Mouse (Mus musculus): Measurements from ENCODE around the gene Cxcl15. TPM values are rescaled to one million over a fixed set of nuclear protein-coding genes. Genes with fewer than 3 reads are reported as not detected.

Cxcl15 gene
- total RNA-seq (2021), result not detected
- long read RNA-seq, experiment 1, result 0 reads
- long read RNA-seq, experiment 2, result 0 reads

DNA sequence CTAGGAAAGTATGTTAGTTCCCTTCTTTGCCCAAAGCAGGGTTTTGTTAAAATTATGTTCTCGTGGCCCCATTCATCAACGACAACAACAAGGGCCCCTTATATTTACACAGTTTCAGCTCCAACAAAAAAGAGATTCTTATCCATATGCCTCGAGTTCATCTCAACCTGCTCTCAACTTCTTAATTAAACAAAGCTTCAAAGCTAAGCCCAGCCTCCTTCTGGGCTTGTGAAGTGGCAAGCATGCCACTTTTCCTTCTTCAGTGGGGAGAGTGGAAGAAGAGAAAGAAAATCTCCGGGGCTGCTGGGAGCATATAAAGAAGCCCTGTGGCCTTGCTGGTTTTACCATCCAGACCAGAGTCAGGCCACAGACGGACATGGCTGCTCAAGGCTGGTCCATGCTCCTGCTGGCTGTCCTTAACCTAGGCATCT, at the start of gene Cxcl15:
Gene Cxcl15 (plus strand): TSS at position 340 of the 431 bp plus-strand sequence.
- no peak for DNase-seq (ENCODE audit: low spot score in 2 of 2)

DNA sequence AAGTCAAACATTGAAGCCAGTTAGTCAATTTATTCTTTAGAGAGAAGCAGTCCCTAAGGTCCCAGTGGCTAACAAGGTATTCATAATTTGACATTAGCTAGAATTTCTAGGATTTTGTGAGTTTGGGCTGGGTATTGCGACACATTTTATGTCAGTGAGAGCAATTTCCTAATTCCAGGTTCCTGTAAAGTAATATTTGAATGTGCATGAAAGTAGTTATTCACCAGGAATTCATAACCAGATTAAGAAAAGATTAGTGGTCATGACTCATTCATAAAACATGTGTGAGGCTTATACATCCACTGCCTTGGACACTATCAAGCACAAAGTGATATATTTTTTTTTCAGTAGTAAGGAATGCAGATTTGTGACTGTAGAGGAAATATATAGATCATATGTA, 40.4 kb upstream of the Cxcl15 start:
- no peak for DNase-seq (ENCODE audit: low spot score in 2 of 2)

DNA sequence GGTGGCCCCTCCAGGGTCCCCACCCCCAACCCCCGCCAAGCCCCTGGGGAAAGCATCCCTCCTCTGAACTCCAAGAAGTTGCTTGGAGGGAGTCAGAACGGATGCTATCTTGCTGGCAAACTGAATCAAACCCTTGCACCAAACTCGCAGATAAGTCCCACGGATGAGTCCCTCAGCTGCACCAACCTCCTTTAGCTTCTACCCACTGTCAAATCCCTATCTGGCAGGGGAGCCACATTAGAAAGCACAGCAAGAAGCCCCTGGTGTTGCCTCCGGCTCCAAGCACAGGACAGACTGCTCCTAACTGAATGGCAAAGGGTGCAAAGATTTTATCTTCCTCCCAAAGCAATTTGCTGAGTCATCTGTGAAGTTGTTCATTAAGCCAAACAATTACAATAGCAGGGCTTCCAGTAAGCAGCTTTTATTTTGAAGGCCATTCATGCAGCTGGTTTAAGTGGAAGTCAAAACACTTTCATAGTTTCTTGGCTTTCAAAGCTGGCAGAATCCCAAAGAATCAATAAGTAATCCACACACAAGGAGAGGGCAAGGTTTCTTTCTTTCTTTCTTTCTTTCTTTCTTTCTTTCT, 36.2 kb upstream of the Cxcl15 start:
- no peak for DNase-seq (ENCODE audit: low spot score in 2 of 2)

DNA sequence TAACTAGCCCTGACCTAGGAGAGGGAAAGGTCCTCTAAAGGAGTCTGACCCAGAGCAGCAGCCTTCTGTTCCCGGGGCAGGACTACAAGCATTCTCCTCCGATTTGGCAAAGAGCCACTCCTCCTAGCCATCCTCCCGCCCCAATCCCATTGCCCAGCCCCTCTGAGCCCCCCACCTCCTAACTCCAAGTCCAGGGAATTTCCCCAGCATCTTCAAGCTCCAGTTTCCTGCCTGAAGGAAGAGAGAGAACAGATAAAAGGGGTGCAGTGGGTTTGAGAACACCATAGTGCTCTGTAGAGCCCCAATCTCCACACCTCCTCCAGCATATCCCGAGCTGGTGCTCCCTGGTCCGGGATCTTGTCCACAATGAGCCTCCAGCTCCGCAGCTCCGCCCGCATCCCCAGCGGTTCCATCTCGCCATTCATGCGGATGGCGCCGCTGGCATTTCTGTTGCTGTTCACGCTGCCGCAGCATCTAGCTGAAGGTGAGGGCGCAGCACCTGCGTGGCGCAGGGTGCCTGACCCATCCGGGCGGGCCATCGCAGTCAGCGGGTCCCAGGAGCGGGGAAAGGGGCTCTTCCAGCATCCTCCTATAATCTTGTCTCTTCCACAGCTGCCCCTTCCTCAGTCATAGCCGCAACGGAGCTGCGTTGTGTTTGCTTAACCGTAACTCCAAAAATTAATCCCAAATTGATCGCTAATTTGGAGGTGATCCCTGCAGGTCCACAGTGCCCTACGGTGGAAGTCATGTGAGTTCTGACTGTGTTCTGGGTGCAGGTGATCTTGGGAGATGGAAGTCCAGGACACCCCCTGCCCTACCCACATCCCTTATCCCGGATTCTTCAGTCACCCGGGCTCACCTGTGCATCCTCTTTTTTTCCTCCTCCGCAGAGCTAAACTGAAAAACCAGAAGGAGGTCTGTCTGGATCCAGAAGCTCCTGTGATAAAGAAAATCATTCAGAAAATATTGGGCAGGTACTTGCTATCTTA, 35.0 kb upstream of the Cxcl15 start, which contains the start of gene Cxcl5:
Gene Cxcl5 (plus strand): TSS at position 284 of the 989 bp plus-strand sequence.
- no peak for DNase-seq (ENCODE audit: low spot score in 2 of 2)

DNA sequence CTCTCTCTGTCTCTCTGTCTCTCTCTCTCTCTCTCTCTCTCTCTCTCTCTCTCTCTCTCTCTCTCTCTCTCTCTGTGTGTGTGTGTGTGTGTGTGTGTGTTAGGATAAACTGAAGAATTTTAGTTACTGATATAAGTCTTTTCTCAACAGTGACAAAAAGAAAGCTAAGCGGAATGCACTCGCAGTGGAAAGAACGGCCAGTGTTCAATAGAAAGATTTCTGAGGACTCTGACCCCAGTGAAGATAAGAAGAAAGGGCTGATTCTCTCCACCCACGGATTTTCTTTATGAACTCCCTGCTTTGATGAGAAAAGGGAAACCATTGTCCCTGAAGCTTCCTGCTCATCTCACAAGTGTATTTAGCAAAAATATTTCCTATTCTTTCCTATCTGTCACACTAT, 34.0 kb upstream of the Cxcl15 start:
- no peak for DNase-seq (ENCODE audit: low spot score in 2 of 2)

DNA sequence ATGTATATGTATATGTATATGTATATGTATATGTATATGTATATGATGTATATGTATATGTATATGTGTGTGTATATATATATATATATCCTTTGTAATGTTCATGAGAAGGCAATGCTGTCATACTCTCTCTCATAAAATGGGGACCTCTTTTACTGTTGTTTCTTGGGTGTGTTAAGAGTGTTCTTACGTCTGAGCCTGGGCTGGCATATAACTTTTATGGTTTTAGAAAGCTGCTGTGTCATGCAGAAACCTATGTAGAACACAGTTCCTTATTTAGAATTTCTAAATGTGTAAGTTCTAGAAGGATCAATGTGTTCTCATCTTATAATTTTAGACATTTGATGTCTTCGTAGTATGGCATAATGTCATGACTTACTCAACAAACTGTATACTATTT, 33.5 kb upstream of the Cxcl15 start:
- no peak for DNase-seq (ENCODE audit: low spot score in 2 of 2)

DNA sequence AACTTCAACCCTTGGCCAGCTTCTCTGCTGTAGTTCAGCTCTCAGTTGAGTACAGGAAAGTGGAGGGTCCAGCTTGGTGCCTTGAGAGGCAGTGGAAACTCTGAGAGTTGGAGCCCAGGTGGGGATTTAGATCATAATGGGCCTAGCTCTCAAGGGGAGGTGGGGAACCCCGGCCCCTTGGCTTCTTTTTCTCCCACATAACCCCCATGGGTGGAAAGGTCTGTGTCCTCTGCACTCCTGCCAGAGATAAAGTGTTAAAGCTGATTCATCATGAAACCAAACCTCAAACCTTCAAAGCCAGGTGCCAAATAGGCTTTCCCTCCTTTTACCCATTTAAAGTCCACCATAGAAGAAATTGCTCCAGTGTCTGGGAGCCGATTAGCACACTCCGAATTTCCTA, 32.5 kb upstream of the Cxcl15 start:
- no peak for DNase-seq (ENCODE audit: low spot score in 2 of 2)

DNA sequence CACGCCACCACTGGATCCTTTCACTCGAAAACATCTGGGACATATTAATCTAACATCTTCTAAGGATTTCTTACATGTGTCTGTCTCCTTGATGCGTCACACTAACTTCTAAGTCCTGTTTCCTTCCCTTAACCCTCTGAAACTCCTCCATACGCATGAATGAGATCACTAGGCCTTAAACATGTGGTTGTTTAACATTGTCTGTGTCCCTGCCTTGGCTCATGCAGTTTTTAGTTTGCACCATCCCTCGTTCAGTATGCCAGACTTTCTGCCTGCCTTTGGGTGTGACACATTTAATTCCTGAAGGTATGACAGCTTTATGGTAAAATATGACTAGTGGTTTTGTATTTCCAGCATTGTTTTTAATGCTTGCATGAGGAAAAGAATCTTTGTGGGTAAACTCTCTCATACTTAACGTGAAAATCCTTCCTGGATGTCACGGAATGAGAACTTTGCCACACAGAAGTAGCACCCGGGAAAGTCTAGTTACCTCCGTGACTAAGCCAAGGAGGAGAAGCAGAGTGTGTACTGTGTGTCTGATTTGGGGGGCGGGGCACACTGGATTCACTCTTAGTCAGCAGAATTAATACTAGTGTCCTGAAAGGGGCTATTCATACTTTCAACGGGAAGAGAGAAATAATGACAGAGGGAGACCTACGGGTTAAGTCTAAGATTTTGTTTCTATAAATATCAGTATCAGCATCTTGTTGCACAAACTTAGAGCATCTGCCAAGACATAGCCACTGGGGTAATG, 30.2 kb upstream of the Cxcl15 start:
- no peak for DNase-seq (ENCODE audit: low spot score in 2 of 2)

DNA sequence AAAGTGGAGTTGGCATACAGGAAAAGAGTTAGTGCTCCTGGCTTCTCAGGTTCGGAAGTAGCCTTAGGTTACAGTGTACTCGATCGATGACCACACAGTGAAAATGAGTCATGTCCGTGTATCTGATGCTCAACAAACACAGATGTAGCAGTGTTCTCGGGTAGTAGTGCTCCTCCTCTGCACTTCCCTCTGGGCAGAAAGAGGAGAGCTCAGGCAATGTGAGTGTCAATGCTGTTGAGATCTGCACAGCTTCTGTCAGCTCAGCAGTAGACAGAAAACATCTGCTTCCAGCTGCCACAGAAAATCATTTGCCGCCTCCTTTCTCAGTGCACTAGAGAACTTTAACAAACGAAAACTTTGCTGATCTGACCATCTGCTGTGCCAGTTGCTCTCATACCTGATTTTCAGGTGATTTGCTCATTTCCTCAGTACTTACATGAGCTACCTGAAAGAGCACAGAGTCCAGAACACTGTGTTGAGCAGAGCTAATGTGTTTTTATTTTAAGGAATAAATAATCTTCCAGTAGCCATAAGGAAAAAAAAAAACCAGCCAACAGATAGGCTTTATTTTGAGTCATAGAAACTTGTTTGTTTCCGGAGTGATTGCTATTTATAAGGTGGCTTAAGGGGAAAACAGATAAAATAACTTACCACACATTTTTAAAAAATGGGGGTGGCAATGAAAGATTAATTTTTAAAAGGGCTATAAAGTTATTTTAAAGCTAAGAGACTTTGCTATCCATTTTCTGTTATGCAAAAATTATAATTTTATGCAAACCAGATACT, 28.3 kb upstream of the Cxcl15 start:
- no peak for DNase-seq (ENCODE audit: low spot score in 2 of 2)

DNA sequence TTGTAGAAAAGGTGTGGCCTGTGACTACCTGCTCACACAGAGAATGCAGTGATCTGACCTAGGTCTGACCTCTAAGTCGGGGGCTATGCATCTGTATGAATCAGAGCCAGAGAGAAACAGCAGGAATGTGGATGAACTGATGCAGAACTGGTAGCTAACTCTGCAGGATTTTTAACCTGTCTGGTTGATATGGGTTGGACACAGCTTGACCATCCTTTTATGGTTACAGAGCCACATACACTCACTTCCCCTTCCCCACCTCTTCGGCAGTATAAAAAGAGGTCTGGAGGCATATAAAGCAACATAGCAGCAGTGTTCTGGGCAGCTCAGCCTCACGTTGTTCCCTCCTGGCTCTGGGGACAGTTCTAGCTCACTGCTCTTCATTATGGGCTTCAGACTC, 26.1 kb upstream of the Cxcl15 start, which contains the start of gene Ppbp:
Gene Ppbp (plus strand): TSS at position 301 of the 400 bp plus-strand sequence.
- no peak for DNase-seq (ENCODE audit: low spot score in 2 of 2)

DNA sequence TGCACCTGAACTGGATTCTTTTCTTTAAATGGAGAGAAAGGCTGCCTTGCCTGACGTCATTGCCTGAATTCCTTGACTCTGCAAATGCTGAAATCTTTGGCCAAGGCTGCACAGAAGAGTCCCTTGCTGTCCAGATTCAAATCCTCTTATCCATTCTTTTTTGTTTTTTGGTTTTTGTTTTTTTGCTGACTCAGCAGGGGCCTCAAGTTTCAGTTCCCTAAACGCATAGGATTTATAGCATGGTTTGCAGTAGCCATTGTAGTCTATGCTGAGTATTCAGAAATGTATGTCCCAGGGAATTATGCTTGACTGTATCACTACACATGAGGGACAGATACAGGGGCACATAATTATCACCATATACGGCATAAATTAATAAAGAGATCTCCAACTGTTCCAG, 23.0 kb upstream of the Cxcl15 start:
- DNase-seq (ENCODE audit: low spot score in 2 of 2), result no peak

DNA sequence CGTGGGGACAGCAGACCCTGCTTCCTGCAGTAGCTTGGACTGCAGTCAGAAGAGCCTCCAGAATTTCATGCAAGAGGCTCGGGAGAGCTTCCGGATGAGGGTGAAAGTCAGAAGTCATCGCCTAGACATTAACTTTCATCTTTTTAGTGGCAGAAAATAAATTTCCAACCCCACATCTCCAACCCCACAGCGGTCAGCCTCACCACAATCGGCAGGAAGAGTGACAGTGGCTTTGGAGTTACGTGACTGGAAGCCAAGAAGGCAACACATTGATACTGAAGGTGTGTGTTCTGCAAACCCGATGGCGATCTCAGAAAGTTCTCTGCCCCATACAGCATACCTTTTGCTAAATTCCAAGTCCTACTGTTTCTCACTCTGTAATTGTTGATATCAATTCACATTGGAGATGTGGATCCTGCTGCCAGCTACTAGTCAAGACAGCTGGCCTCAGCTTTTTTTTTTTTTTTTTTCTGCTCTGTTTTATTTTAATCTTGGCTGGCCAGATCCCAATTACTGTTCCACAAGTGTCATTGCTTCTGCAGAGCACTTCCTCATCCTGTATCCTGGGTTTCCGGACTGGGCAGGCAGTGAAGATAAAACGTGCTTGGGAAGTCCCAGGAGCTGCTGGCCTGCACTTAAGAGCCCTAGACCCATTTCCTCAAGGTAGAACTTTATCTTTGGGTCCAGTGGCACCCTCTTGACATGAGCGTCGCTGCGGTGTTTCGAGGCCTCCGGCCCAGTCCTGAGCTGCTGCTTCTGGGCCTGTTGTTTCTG, 22.3 kb upstream of the Cxcl15 start, which contains the start of gene Pf4:
Gene Pf4 (plus strand): TSS at position 556 of the 774 bp plus-strand sequence.
- DNase-seq (ENCODE audit: low spot score in 2 of 2), result no peak

DNA sequence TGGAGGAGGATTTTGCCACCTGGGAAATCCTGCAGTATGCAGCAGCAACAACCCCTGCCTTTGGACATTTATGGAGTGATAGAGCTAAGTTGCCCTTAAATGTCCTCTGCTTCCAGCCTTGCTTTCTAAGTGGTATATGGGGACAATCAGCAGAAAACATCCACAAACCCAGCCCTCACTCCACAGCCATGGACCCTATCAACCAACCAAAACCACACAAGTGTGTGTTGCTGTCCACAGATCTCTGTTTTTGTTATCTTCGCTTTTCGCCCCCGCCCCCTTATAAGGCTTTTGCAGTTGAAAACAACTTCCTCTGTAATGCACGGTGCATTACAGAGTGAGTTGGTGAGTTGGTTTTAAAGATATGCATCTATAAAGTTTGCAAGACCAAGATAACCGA, 18.8 kb upstream of the Cxcl15 start:
- no peak for DNase-seq (ENCODE audit: low spot score in 2 of 2)

DNA sequence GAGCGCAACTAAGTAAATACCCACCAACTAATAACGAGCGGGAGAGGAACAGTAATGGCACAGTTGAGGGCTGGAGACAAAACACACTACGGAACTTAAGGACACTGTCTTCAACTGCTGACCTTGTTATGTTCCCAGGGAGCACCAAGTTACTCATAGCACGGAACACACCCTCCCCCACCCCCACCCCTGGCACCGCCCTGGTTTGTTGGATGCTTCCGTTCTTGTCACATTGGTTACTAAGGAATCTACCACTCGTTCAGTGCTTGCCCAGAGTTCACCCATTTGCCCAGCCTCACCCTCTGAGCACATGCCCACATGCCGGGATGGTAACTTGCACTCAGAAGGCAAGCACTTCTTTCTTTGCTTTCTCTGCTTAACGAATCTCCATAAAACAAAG, 16.7 kb upstream of the Cxcl15 start:
- no peak for DNase-seq (ENCODE audit: low spot score in 2 of 2)

DNA sequence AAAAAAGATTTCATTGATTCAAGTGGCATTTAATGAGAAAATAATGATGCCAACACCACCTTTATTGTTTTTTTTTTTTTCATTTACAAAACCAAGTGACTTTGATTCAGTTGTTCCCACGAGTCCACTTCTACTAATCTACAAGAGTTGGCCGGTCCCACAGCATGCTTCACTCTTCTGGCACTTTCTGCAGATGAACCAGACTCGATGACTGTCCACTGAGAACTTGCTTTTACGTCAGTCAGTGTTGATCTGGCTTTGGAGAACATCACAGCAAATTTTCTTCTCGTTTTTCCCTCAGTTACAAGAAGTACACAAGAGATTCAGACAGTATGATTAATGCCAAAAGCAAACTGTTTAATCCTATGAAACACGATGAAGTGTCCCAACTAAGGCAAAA, 15.5 kb upstream of the Cxcl15 start:
- no peak for DNase-seq (ENCODE audit: low spot score in 2 of 2)

DNA sequence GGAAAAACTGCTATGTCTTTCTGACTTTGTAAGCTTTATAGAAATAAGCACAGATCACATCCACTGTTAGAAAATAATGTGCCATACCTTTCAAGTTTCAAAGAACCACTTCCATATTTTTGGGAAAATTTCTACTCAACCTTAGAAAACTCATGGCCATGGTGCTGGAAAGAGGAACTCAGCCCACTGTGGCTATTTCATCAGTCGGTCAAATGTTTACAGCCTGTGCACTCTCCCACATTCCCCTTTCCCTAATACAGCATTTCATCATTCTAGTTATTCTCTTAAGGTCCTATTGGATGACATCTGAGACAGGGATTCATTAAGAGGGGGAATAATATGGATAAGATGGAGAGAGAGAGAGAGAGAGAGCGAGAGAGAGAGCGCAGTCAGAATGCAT, 10.6 kb upstream of the Cxcl15 start:
- no peak for DNase-seq (ENCODE audit: low spot score in 2 of 2)

DNA sequence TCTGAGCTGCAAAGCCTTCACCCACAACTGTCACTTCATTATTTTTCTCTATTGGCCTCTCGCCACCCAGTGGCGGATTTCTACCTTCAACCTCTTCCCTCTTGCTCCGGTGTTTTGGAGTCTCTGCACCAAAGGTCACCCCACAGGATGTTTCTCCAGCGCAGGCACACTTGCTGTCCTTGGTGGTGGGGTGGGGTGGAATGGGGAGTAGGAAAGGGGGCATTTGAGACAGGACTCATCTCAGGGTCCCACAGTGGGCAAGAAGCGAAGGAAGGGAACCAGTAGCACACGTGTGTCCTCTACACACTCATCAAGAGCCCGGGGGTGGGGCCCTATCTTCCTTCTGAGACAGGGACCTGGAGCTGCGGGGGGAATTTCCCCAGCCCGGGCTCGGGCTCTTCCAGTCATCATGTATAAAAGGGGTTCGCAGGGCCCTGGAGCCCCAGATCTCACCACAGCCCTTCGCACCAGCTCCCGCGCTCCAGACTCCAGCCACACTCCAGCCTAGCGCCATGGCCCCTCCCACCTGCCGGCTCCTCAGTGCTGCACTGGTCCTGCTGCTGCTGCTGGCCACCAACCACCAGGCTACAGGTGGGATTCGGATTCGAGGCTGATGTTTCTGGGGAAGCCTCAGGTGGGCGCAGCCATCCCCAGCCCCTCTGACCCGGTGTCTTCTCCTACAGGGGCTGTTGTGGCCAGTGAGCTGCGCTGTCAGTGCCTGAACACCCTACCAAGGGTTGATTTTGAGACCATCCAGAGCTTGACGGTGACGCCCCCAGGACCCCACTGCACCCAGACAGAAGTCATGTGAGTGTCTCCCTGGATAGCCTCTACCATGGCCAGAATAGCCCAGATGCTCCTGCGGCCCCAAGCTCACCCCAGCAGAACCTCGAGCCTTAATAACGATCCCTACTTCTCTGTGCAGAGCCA, 8.4 kb upstream of the Cxcl15 start, which contains the start of gene Cxcl3:
Gene Cxcl3 (plus strand): TSS at position 445 of the 930 bp plus-strand sequence.
- no peak for DNase-seq (ENCODE audit: low spot score in 2 of 2)

DNA sequence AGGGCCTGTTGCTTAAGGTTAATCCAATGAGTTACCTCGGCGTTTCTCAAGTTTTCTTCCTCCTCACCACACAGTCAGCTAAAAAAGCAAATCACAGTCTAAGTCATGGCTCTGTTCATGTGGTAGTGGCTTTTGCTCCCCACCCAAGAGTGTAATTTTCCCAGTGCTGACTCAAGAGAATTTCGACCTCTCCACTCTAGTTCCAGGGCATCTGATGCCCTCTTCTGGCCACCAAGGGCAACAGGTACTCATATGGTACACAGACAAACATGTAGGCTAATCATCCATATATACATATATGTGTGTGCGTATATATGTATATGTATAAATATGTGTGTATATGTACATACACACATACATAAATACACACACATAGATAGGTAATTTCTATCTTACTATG, 6.2 kb upstream of the Cxcl15 start:
- no peak for DNase-seq (ENCODE audit: low spot score in 2 of 2)
